Mouse (Mus musculus) liver, adult 2 months (tissue): ENCODE data around the gene Fbxo22. TPM values are rescaled to one million over a fixed set of nuclear protein-coding genes. Genes with fewer than 3 reads are reported as not detected.

Source experiments
- DNase-seq: peaks from one replicate; pipeline ENCODE4 v3.0.0-alpha.2; 2011; ENCODE audit warnings: low read depth, low spot score; ENCODE audit errors: extremely low read depth
- H3K27ac ChIP-seq: fragments of 200-500 bp; replicated peaks from 2 replicates; pipeline ENCODE4 v1.5.1; 2012; ENCODE audit warnings: low read depth, mild to moderate bottlenecking, control low read depth, inconsistent platforms, low read length; ENCODE audit not compliant: insufficient read depth
- H3K27me3 ChIP-seq: fragments of 200-500 bp; 2 replicates; pipeline ENCODE4 v1.6.1; 2012; ENCODE audit warnings: mild to moderate bottlenecking, moderate library complexity, low read length, inconsistent platforms; ENCODE audit not compliant: control insufficient read depth, insufficient read depth
- H3K36me3 ChIP-seq: fragments of 200-500 bp; 2 replicates; pipeline ENCODE4 v1.6.1; 2012; ENCODE audit warnings: low read length, inconsistent platforms; ENCODE audit not compliant: control insufficient read depth, insufficient read depth
- H3K4me1 ChIP-seq: fragments of 200-500 bp; 2 replicates; pipeline ENCODE4 v1.6.1; 2011; ENCODE audit warnings: low read length; ENCODE audit not compliant: control insufficient read depth, insufficient read depth
- H3K4me3 ChIP-seq: fragments of 200-500 bp; 2 replicates; pipeline ENCODE4 v1.5.1; 2011; ENCODE audit warnings: low read depth, mild to moderate bottlenecking, control low read depth, low read length, moderate library complexity; ENCODE audit not compliant: insufficient read depth
- H3K79me2 ChIP-seq: fragments of 200-500 bp; 2 replicates; pipeline ENCODE4 v1.6.1; 2012; ENCODE audit warnings: inconsistent platforms, mild to moderate bottlenecking, low read length, moderate library complexity; ENCODE audit not compliant: control insufficient read depth, insufficient read depth
- H3K9ac ChIP-seq: fragments of 200-500 bp; 2 replicates; pipeline ENCODE4 v1.6.1; 2012; ENCODE audit warnings: low read depth, mild to moderate bottlenecking, control low read depth, inconsistent platforms, low read length
- CTCF ChIP-seq: fragments of 200-500 bp; IDR thresholded peaks from 2 replicates; pipeline ENCODE4 v1.5.1; 2011; ENCODE audit warnings: low read depth, low read length, control low read depth
- POLR2A ChIP-seq: fragments of 200-500 bp; IDR thresholded peaks from 2 replicates; pipeline ENCODE4 v1.6.1; 2011; ENCODE audit warnings: low read length, control low read depth; ENCODE audit not compliant: insufficient read depth; ENCODE audit errors: extremely low read depth
- WGBS: fragments of 180-500 bp; shearing (Covaris S2); methylation state at CpG from one replicate; pipeline ENCODE4 v1.1.7; 2018; 5-methylcytosine and 5-hydroxymethylcytosine counted together
- polyA plus RNA-seq: library from polyadenylated mRNA; depleted of rRNA; stranded (reverse); fragments of >200 nt; gene quantifications from 2 replicates; pipeline ENCODE4 v1.2.3, GENCODE M21; 2012; rRNA removed
- total RNA-seq: library from RNA; depleted of rRNA; stranded (reverse); fragments of >200 nt; gene quantifications from 2 replicates; pipeline ENCODE4 v1.2.3, GENCODE M21; 2014; rRNA removed

Fbxo22 gene
- total RNA-seq = 44.4 and 45.4 TPM in 2 replicates
- 18.3 and 18.5 TPM in 2 replicates for polyA plus RNA-seq

GRCm38 (mm10) chr9:55208790-55209481 is at the start of gene Fbxo22:
Gene Fbxo22, plus strand, starts transcription at chr9:55208925.
- Histone ChIP-seq H3K79me2 (peaks cover 3% of the 10 kb centered on the region; the same call in 1 of the 2 replicates), H3K4me1 (peaks cover 23% of the 10 kb centered on the region), H3K27ac (peak within 1 kb of the TSS; percentile 95), H3K36me3 (peaks cover 9% of the 10 kb centered on the region), H3K27me3 (no peaks in the 10 kb centered on the region), H3K9ac (peak within 1 kb of the TSS; percentile 94), H3K4me3 (peak within 1 kb of the TSS; percentile 91)
- TF ChIP-seq CTCF = 0 out of 2 replicates have a peak, but pooled peaks have one; percentile 1
- peak; percentile 69 for TF ChIP-seq POLR2A
- DNase-seq = peak; percentile 78
- WGBS = under 1% methylated on average over 65 of the region's 65 CpGs

- H3K36me3 ChIP-seq = peaks cover 28% of the 10 kb centered on the region
- TF ChIP-seq POLR2A (no peak), CTCF (no peak)
- no peak overlapping the region for H3K27ac ChIP-seq
- 92% methylated on average over 7 of the region's 7 CpGs for WGBS
- H3K27me3 ChIP-seq = no peaks in the 10 kb centered on the region
- no peaks in the 10 kb centered on the region for H3K4me1 ChIP-seq
- H3K9ac ChIP-seq = no peak overlapping the region
- no peaks in the 10 kb centered on the region; the same call in 1 of the 2 replicates for H3K79me2 ChIP-seq
- DNase-seq = no peak
- no peak overlapping the region for H3K4me3 ChIP-seq
These were observed 37.9 kb upstream of the Fbxo22 start for GRCm38 (mm10) chr9:55170655-55171412.

GRCm38 (mm10) chr9:55172195-55172685 is 36.5 kb upstream of the Fbxo22 start:
- Histone ChIP-seq H3K36me3 (peaks cover 27% of the 10 kb centered on the region), H3K9ac (no peak overlapping the region), H3K4me1 (no peaks in the 10 kb centered on the region), H3K27me3 (no peaks in the 10 kb centered on the region), H3K27ac (no peak overlapping the region), H3K4me3 (no peak overlapping the region), H3K79me2 (no peaks in the 10 kb centered on the region)
- 89% methylated on average over 1 of the region's 1 CpGs for WGBS
- DNase-seq = no peak
- TF ChIP-seq POLR2A (no peak), CTCF (no peak)

- H3K4me3 ChIP-seq = no peak overlapping the region
- no peaks in the 10 kb centered on the region for H3K4me1 ChIP-seq
- no peak for DNase-seq
- H3K27ac ChIP-seq = no peak overlapping the region
- WGBS = 94% methylated on average over 2 of the region's 2 CpGs
- no peak overlapping the region for H3K9ac ChIP-seq
- no peaks in the 10 kb centered on the region for H3K79me2 ChIP-seq
- H3K36me3 ChIP-seq = peaks cover 21% of the 10 kb centered on the region
- no peak for TF ChIP-seq POLR2A
- no peak for TF ChIP-seq CTCF
- H3K27me3 ChIP-seq = no peaks in the 10 kb centered on the region
These were observed 34.5 kb upstream of the Fbxo22 start for GRCm38 (mm10) chr9:55174235-55174634.

- H3K36me3 ChIP-seq = peaks cover 22% of the 10 kb centered on the region
These were observed 12.8 kb upstream of the Fbxo22 start for GRCm38 (mm10) chr9:55195876-55196275.

More at GRCm38 (mm10) chr9:55195876-55196275, 12.8 kb upstream of the Fbxo22 start:
- Histone ChIP-seq H3K79me2 (no peaks in the 10 kb centered on the region), H3K4me3 (no peak overlapping the region), H3K27me3 (no peaks in the 10 kb centered on the region), H3K27ac (peak overlapping the region; percentile 32; the same call in 1 of the 2 replicates), H3K4me1 (peaks cover 12% of the 10 kb centered on the region; the same call in 1 of the 2 replicates), H3K9ac (no peak overlapping the region)
- TF ChIP-seq POLR2A (no peak), CTCF (no peak)
- peak; percentile 80 for DNase-seq
- 24% methylated on average over 3 of the region's 3 CpGs for WGBS
